In genomic region chr13:8202681-8203476, GRCm38 (mm10) we compare ENCODE assay signal across 8 mouse cellular contexts. TPM values are rescaled to one million over a fixed set of nuclear protein-coding genes. Genes with fewer than 3 reads are reported as not detected.
A peak's percentile ranks its signal among the peaks of the same experiment; 100 is the strongest.
DNase-seq lines count a peak whose midpoint lies in the region; ATAC-seq lines count a peak whose summit lies in the region.

Gene Adarb2 (plus strand): TSS chr13:8202866.

- H3K27me3 ChIP-seq in embryonic facial prominence, embryonic 14.5 days (replicated peaks; ENCODE audit: control insufficient read depth, insufficient read depth, low read length): peaks cover 15% of the 10 kb centered on the region
- H3K27me3 ChIP-seq in intestine, embryonic 14.5 days (replicated peaks; ENCODE audit: control insufficient read depth, insufficient read depth, low read length): no peaks in the 10 kb centered on the region; the same call in 1 of the 2 replicates
- peaks cover 11% of the 10 kb centered on the region for H3K27me3 ChIP-seq in liver, embryonic 11.5 days (replicated peaks; ENCODE audit: control insufficient read depth, insufficient read depth, low read length)

- H3K4me2 ChIP-seq in embryonic facial prominence, embryonic 14.5 days (ENCODE audit: low read depth, low read length): peak within 1 kb of the TSS; percentile 62
- H3K4me2 ChIP-seq in intestine, embryonic 14.5 days (ENCODE audit: low read length): peak within 1 kb of the TSS; percentile 75
- H3K4me2 ChIP-seq in liver, embryonic 11.5 days: peak within 1 kb of the TSS; percentile 59

- DNase-seq in gastrocnemius, postnatal 10 days: peak; percentile 6
- no peak for DNase-seq in gastrocnemius, adult 18-20 months (ENCODE audit: low spot score)
- peak; percentile 50 for DNase-seq in R1 (ENCODE audit: low read depth, low spot score)
- DNase-seq in embryonic facial prominence, embryonic 14.5 days (ENCODE audit: low spot score): peak; percentile 88
- DNase-seq in intestine, embryonic 14.5 days (ENCODE audit: low spot score): peak; percentile 74
- DNase-seq in liver, embryonic 11.5 days (ENCODE audit: low spot score): peak; percentile 31
- DNase-seq in right cerebral cortex, postnatal 4 days: peak; percentile 47

- H3K4me3 ChIP-seq in embryonic facial prominence, embryonic 14.5 days (ENCODE audit: low read depth, low read length): peak within 1 kb of the TSS; percentile 40
- peak within 1 kb of the TSS; percentile 33 for H3K4me3 ChIP-seq in intestine, embryonic 14.5 days (ENCODE audit: low read depth, low read length)
- peak within 1 kb of the TSS; percentile 28; the same call in 1 of the 2 replicates for H3K4me3 ChIP-seq in liver, embryonic 11.5 days (ENCODE audit: low read depth, low read length)

- peak within 1 kb of the TSS; percentile 19 for H3K9ac ChIP-seq in embryonic facial prominence, embryonic 14.5 days (ENCODE audit: low read depth, low read length)
- H3K9ac ChIP-seq in intestine, embryonic 14.5 days (ENCODE audit: low read length): 0 out of 2 replicates have a peak within 1 kb of the TSS, but pooled peaks have one; percentile 3
- no peak within 1 kb of the TSS for H3K9ac ChIP-seq in liver, embryonic 11.5 days (ENCODE audit: low read depth, low read length)

- peak; percentile 96 for ATAC-seq in embryonic facial prominence, embryonic 14.5 days (ENCODE audit: low read depth)
- peak; percentile 83 for ATAC-seq in intestine, embryonic 14.5 days (replicated peaks; ENCODE audit: low FRiP score, low TSS enrichment, low read depth)
- ATAC-seq in liver, embryonic 11.5 days (replicated peaks; ENCODE audit: low FRiP score): peak; percentile 45; the same call in 1 of the 2 replicates
- ATAC-seq in erythroid progenitor cell, adult 5-6 weeks (replicated peaks; ENCODE audit: low FRiP score, poor library complexity, severe bottlenecking): no peak

- H3K27ac ChIP-seq in embryonic facial prominence, embryonic 14.5 days (replicated peaks; ENCODE audit: low read depth, low read length): no peak within 1 kb of the TSS
- no peak within 1 kb of the TSS for H3K27ac ChIP-seq in intestine, embryonic 14.5 days (ENCODE audit: low read depth)
- H3K27ac ChIP-seq in liver, embryonic 11.5 days (ENCODE audit: low read depth, low read length): no peak within 1 kb of the TSS

- H3K9me3 ChIP-seq in embryonic facial prominence, embryonic 14.5 days (ENCODE audit: control insufficient read depth, low read length): no peaks in the 10 kb centered on the region
- H3K9me3 ChIP-seq in intestine, embryonic 14.5 days (ENCODE audit: control insufficient read depth, low read length): no peaks in the 10 kb centered on the region
- no peaks in the 10 kb centered on the region for H3K9me3 ChIP-seq in liver, embryonic 11.5 days (ENCODE audit: control insufficient read depth, low read length)

- H3K4me1 ChIP-seq in embryonic facial prominence, embryonic 14.5 days (ENCODE audit: control insufficient read depth, insufficient read depth, low read length): peaks cover 5% of the 10 kb centered on the region; the same call in 1 of the 2 replicates
- H3K4me1 ChIP-seq in intestine, embryonic 14.5 days (replicated peaks; ENCODE audit: control insufficient read depth, insufficient read depth, low read length): no peaks in the 10 kb centered on the region
- H3K4me1 ChIP-seq in liver, embryonic 11.5 days (replicated peaks; ENCODE audit: control insufficient read depth, insufficient read depth, low read length): no peaks in the 10 kb centered on the region

- no peaks in the 10 kb centered on the region for H3K36me3 ChIP-seq in embryonic facial prominence, embryonic 14.5 days (ENCODE audit: control insufficient read depth, insufficient read depth, low read length)
- no peaks in the 10 kb centered on the region for H3K36me3 ChIP-seq in intestine, embryonic 14.5 days (ENCODE audit: control insufficient read depth, insufficient read depth, low read length)
- no peaks in the 10 kb centered on the region for H3K36me3 ChIP-seq in liver, embryonic 11.5 days (ENCODE audit: control insufficient read depth, insufficient read depth, low read length)

- WGBS in embryonic facial prominence, embryonic 14.5 days: under 1% methylated on average over 26 of the region's 26 CpGs
- WGBS in intestine, embryonic 14.5 days: under 1% methylated on average over 26 of the region's 26 CpGs
- WGBS in liver, embryonic 11.5 days: 1% methylated on average over 26 of the region's 26 CpGs

RNA-seq across cellular contexts. Expression of gene Adarb2, which starts in this region (rescaled TPM):
- under 1 TPM; 0.21 to 0.61 TPM for total RNA-seq in gastrocnemius, postnatal 10 days (2021)
- under 1 TPM in 1 of 2 experiments, not detected in 1; 0.12 TPM for total RNA-seq in gastrocnemius, adult 18-20 months (2021)
- polyA plus RNA-seq in embryonic facial prominence, embryonic 14.5 days (2014; fragmentation: Nextera tagmentation; extraction: Ambion mirVana): 1.7 and 2.3 TPM in 2 replicates
- 1.4 and 1.7 TPM in 2 replicates for polyA plus RNA-seq in intestine, embryonic 14.5 days (2014; fragmentation: Nextera tagmentation; extraction: Ambion mirVana)
- 0.48 and 0.60 TPM in 2 replicates for polyA plus RNA-seq in liver, embryonic 11.5 days (2014; fragmentation: Nextera tagmentation; extraction: Ambion mirVana)
- not detected in 2 replicates for total RNA-seq in erythroid progenitor cell, adult 5-6 weeks (2015; ENCODE audit: low replicate concordance)
- not detected in 2 replicates for total RNA-seq in erythroid progenitor cell, adult 5-6 weeks (2017; ENCODE audit: low replicate concordance)

Comparison
In these comparisons a context has a peak if more than half of its experiments do, and no peak if none do; other contexts are left out.
1. Peak in DNase-seq in gastrocnemius, postnatal 10 days; RNA of the gene not detected or under 1 TPM.
2. Peak in DNase-seq, ATAC-seq, H3K4me3 ChIP-seq and H3K4me2 ChIP-seq in liver, embryonic 11.5 days; RNA of the gene not detected or under 1 TPM.